Mouse (Mus musculus) cerebellum, adult 11-12 months (tissue): ENCODE results near the gene Usp2.

Source experiments
- DNase-seq: peaks from one replicate; pipeline ENCODE4 v3.0.0; 2022

Gene Usp2

DNA sequence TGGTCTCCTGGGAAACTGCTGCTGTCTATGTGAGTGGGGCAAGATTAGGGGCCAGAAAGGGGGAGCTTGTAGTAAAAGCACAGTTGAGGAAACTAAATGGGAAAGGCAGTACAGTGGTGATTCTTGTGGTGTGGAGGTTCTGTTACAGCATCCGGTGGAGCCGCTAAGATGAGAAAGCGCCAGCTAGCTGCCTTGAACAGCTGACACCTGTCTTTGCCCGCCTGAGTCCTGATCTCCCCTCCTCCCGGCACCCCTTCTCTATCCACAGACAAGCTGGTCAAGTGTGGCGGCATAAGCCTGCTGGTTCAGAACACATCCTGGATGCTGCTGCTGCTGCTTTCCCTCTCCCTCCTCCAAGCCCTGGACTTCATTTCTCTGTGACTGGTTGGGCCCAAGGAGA is 19.8 kb upstream of the Usp2 start:
- no peak for DNase-seq

DNA sequence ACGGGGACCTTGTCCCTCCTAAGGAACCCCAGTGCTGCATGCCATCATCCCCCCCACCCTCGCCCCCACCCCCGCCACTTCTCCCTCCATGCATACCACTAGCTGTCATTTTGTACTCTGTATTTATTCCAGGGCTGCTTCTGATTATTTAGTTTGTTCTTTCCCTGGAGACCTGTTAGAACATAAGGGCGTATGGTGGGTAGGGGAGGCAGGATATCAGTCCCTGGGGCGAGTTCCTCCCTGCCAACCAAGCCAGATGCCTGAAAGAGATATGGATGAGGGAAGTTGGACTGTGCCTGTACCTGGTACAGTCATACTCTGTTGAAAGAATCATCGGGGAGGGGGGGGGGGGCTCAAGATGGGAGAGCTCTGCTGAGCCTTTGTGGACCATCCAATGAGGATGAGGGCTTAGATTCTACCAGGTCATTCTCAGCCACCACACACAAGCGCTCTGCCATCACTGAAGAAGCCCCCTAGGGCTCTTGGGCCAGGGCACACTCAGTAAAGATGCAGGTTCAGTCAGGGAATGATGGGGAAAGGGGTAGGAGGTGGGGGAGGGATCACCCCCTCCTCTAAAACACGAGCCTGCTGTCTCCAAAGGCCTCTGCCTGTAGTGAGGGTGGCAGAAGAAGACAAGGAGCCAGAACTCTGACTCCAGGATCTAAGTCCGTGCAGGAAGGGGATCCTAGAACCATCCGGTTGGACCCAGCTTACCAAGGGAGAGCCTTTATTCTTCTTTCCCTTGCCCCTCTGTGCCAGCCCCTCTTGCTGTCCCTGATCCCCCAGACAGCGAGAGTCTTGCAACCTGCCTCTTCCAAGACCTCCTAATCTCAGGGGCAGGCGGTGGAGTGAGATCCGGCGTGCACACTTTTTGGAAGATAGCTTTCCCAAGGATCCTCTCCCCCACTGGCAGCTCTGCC is 19.0 kb upstream of the Usp2 start:
- DNase-seq = no peak

DNA sequence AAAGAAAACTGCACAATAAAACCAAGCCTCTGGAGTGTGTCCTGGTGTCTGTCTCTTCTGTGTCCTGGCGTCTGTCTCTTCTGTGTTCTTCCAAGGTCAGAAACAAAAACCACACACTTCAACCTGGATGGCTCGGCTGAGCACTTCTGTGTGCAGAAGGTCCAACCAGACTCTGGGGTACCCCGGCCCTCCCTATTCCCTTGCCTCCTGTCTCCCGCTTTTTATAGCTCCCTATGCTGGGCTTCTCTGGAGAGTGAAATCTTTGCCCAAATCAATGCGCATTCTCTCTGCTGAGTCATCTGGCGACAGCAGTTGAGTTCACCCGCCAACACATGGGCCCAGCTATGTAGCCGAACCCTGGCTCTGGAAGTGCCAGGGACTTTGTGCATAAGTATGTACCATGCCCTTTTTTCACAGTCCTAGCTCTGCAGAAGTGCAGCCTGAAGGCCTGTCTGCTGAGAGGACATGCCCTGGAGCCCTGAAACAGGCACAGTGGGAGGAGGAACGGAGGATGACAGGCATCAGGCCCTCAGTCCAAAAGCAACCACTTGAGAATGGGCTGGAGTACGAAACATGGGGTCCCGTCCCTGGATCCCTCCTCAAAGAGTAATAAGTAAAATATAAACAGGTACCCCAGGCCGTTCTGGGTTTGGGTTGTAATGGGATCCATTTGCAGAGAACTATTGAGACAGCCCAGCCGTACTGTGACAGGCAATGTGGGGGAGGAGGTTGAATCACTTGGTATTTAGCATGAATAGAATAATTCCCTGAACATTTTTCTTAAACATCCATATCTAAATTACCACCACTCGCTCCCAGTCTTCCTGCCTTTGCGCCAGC is 18.1 kb upstream of the Usp2 start:
- peak; percentile 91 for DNase-seq

DNA sequence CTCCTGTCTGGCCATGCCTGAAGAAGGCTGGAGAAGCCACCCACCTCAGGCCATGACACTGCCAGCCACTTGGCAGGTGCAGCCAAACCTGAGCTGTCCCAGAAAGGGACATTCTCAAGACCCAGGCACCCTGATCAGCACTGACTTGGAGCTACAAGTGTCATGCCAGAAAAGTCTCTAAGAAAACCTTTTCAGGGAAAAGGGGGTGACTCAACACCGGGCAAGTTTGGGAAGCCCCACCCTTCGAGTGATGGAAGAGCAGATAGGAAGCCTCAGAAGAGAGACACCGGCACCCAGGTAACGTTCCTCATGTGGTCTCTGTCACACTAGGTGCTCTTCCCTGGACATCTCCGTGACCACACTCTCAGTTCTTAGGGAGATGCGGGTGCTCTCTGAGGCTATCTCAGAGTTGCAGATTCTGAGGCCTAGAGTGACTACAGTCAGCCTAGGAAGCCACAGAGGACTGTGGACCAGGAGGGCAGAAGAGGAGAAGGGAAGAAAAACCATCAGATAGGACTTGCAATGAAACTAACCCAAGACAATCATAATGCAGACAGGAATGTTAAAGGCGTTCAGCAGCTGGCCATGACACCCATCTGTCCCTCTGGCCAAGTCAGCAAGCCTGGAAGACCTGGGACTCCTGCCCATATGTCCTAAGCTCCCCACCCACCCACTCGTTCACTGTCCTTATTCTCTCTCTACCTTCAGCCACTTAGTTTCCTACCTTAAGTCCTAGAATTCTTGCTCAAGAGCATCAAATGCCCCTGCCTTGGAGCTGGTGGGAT is 17.2 kb upstream of the Usp2 start:
- DNase-seq = no peak

DNA sequence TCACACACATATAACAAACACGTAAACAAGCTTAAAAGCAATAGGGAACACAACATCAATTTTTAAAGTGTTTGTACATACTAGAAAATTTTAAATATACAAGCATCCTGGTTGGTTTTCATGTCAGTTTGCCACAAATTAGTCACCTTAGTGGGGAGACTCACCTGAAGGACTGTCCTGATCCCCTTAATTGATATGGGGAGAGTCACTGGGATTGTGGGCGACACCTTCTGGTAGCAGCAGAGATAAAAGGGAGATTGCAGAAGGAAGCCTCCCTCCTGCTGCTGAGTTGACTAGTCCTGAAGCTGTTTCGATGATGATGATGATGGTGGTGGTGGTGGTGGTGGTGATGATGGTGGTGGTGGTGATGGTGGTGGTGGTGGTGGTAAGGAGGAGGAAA is 14.0 kb upstream of the Usp2 start:
- no peak for DNase-seq

DNA sequence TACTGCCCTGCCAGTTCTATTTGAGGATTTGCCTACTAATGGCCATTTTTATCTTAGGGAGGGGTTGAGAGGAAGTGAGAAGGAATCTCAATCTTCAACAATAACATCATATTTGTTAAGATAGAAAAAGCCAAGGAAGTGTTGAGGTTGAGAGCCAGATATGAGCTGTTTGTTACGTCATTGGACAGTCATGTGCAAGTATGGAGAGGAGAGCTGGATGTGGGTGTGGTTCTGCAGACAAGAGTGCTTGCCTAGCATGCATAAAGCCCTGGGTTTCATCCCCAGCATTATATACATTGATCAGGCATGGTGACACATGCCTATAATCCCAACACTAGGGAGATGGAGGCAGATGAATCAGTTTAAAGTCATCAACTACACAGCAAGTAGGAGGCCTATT is 12.9 kb upstream of the Usp2 start:
- DNase-seq = no peak

DNA sequence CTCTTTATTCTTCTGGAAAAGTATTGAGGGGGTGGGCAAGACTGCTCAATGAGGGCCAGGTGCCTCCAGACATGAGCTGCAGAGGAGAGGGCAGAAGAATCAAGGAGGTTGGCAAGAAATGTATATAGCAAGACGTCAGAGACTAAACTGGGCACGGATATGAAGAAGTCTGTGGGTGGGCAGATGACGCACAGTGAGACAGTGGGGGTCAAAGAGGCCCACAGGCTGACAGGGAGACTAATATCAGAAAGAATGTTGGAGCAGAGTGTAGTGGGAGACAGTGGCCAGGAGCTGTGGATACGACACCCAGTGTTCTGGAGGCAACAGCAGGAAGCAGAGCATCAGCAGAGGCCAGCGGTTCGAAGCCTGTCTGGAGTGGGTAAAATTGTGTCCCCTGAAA is 8.2 kb upstream of the Usp2 start:
- DNase-seq = no peak

DNA sequence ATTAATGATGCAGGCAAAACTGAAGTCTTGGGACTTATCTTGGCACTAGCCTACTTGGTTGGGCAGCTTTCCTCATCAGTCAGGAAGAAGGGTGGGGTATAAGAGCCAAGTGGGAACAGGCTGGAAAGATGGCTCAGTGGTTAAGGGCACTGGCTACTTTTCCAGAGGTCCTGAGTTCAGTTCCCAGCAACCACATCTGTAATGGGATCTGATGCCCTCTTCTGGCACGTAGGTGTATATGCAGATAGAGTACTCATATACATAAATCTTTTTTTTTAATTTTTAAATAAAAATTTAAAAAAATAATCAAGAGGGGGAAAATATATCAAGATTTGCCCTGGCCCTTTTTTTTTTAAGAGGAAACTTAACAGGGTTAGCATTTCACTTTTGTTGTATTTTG is 1.6 kb upstream of the Usp2 start:
- DNase-seq = peak; percentile 29

DNA sequence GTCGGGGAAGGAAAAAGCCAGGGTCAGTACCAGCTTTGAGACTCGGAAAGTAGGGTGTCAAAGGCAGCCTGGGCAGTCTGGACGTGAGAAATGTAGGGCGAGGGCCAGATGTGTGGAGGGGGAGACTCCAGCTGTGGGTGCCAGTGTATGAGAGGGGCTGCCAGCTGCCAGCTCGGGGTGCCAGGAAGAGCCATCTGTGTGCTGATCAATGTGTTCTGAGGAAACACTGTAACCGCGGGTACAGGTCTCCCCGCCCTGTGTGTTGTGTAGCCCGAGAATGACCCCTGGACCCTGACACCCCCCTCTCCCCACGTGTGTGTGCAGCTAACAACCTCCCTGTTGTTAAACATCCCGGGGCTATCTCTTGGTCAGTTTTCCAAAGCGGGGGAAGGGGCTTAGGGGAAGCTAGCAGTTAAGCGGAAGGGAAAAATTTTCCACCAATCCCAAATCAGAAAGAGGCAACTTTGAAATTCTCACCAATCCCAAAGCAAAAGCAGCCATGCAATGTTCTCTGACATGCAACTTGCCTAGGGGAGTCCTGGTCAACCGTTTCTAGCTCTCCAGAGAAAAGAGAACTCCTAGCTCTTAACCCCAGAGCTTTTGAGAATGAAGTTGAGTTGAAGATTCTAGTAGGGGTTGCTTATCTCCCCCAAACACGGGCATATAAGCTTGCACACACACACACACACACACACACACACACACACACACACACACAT is 579 bp downstream of the Usp2 start:
- DNase-seq = no peak

DNA sequence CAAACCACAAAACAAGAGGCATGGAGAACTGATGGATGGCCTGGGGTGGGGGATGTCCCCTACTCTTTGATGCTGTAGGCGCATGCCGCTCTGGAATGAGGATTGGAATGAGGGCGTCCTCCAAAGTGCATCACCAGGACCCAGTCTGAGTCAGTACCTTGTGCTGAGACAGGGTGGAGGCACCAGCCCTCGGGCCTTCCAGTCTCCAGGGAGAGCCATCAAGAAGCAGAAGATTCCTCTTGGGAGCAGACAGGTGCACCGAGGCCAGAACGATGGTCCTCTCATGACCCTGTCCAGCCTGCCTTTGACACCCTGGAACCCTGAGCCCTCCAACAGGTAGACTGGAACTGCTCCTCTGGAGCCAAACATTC is 1.1 kb downstream of the Usp2 start:
- DNase-seq = peak; percentile 58

DNA sequence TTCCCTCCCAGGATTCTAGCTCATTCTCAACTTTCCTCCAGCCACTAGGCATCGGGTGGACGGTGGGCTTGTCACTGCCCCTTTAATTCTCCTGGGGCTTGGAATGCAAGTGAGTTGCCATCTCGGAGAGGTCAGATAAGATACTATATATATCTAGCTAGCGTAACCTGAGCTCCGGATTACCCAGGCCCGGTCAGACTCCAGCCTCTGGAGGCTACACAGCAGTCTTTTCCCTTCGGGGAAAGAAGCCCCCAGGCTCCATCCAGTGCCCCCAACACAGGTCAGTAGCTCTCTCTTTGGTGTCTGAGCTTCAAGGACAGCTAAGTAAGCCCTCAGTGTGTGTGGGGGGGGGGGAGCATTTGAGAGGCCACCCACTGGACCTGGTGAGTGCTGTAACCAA is 2.4 kb downstream of the Usp2 start:
- peak; percentile 42 for DNase-seq

DNA sequence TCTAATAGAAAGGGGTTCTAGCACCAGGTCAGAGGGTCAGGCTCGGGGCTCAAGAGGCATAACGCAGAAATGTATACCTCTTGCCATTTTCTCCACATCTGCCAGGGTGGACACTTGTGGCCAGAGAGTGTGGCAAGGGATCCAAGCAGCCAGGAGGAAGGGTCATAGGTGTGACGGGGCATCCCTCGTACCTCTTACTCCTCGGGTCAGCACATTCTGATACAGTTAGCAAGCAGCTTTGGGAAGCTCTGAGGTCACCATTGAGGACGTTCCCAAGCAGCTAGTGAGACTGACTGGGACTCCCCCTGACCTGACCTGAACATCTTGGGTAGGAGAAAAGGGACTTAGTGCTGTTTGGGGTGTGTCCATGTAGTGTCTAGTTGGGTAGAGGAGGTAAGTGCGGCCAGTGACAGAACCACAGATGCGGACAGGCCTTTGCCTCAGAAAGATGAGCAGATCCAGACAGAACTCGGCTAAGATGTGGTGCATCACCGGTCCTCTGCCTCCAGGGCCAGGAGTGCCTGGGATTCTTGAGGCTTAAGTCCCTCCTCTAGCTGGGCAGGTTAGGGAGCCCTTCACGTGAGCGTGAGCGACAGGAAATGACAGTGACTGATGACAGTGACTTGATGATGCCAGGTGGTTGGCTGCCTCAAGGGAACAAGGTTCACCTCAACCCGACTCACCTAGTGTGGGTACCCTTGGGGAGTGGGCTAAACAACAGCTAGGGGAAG is 3.5 kb downstream of the Usp2 start:
- peak; percentile 42 for DNase-seq

DNA sequence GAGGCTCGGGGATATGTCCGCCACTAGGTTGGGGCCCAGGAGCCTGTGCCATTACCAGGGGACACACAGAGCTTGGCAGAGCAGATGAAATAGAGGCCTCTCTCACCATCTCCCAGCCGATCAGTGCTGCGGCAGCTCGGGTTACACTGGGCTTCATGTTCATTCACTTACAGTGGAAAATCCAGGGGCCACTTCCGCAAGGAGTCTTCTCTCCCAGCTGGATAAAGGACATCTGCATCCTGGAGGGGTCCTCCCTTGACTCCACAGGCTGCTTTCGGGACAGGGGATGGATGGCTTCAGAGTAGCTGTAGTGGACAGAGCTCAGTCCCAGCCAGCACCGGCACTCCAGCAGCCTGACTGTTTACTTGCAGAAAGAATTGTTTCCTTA is 4.0 kb downstream of the Usp2 start:
- DNase-seq = no peak

DNA sequence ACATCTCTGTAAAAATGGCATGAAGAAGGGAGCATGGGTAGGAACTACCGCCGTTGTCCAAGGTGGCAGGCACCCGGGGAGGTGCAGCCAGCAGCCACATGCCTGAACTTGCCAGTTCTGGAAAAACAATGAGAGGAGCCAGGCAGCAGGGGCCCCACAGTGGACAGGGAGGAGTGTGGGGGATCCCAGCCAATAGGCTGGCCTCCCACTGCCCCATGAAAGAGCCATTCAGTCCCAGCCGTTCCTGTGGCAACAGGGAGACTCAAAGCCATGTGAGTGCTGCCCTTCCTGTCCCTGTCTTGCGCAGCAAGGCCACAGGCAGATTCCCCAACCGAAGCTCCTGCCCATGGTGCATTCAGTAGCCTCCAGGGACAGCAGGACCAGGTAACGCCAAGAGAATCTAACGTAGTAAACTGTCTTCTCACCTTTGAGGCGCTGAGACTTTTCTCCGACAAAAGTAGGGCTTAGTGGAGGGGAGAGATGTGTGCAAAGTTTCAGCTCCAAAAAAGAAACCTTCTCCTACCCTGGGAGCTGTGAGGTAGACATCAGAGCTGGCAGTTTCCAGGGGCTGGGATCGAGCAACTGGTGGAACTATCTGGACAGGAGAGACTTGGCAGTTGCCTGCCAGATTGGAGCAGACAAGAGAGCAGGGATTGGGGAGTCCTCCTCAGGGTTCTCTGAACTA is 5.2 kb downstream of the Usp2 start:
- DNase-seq = peak; percentile 67

DNA sequence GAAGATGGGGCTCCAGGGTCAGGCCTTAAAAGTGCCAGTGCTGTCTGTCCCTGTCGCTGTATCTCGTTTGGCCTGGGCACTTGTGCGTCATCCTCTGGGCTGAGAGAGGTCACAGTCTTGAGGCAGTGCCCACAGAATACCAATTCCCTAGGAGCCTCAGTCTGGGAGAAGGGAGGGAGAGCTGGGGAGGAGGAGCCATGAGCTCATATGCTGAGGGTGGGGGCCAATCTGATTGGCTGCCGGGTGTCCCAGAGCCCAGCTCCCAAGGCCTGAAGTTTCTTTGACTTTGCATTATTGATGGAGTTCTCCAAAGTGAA is 5.7 kb downstream of the Usp2 start:
- DNase-seq = peak; percentile 67

DNA sequence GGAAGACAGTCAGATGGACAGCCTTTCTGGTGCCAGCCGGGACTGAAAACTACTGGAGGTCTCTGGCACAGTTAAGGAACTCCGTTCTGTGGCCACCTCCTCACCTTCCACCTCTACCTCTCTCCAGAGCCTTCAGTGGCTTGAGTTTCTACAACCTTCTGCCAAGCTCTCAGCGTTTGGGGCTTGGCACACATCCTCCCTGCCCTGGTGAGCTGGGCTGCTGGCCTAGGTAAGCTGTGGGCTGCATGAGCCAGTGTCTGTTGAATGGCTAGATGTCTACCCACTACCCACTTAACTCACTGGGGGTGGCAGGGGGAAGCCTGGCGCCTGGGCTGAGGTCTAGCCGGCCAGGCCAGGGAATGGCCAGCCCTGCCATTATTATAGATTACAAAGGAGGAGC is 6.3 kb downstream of the Usp2 start:
- DNase-seq = peak; percentile 75

DNA sequence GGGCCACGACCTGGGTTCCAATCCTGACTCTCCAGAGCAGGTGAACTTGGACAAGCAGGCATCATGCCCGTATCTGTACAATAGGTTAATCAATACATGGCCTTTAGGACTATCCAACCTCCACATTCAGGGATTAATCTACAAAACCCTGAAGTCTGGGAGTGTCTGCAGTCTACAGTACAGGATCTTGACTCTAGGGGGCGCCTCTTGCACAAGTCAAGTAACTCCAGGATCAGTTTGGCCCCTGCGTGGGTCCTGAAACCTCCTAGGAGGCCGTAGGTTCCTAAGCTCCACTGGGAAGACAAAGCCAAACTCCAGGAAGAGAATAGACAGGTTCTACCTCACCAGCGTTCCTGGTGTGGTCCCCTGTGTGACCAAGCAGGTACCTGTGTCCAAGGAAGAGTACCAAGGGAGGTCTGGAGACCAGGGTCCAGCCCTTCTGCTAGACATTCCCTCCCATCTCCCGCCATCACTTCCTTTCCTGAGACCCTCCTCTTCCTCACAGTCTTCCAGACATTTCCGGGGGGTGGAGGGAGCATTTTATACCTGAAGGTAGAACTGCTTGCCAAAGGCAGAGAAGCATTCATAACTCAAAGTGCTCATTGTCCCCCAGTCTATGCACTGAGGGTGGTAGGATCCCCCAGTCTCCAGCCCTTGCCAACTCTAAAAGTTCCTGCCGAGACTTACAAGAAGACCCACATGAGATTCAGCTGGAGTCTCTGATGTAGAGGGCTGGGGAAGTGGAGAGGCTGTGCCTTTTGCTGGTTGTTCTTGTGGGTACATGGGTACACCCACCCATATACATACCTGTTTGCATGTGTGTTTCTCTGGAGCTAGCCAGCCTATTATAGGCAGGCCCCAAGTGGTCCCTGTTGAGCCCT is 7.8 kb downstream of the Usp2 start:
- DNase-seq = peak; percentile 72

DNA sequence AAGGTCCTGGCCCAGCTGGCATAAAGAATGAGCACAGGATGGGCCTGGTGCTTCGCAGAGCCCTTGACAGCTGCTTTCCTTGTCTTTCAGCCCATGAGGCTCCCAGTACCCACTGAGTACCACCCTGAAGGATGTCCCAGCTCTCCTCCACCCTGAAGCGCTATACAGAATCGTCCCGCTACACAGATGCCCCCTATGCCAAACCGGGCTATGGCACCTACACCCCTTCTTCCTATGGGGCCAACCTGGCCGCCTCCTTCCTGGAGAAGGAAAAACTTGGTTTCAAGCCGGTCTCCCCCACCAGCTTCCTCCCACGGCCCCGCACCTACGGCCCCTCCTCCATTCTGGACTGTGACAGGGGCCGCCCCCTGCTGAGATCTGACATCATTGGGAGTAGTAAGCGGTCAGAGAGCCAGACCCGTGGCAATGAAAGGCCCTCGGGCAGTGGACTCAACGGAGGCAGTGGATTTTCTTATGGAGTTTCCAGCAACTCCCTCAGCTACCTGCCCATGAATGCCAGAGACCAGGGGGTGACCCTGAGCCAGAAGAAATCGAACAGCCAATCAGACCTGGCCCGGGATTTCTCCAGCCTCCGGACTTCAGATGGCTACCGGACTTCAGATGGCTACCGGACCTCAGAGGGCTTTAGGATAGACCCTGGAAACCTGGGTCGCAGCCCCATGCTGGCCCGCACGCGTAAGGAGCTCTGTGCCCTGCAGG is 8.6 kb downstream of the Usp2 start:
- DNase-seq = no peak

DNA sequence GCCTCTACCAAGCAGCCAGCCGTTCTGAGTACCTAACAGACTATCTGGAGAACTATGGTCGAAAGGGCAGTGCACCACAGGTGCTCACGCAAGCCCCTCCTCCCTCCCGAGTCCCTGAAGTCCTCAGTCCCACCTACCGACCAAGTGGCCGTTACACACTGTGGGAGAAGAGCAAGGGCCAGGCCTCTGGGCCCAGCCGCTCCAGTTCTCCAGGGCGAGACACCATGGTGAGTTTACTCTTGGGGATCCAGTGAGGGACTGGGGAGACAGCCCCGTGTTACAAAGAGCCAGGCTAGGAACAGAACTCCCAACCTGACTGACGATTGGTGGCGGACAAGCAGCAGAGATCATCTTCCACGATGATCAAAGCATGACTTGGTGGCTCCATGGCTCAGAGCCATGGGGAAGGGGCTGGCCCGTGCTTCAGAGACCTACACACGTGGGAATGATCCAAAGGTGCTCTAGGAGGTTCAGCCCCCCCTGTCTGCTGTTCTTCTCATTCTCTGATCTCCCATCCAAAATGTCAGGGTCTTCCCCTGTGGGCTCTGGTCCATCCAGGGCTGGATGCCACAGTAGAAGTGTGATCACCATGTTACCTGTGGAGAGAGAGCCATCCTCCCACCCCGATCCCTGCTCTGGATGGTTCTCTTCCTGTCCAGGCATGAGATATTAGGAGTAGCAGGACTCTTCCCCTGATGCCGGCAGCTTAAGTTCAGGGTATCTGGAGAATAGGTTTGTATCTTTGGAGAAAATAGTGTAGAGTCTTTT is 9.4 kb downstream of the Usp2 start:
- DNase-seq = peak; percentile 73
